Mouse (Mus musculus) stomach, postnatal 0 days (tissue): ENCODE measurements around the gene Cpvl.

Experiments
- CTCF ChIP-seq: IDR thresholded peaks from 2 replicates; pipeline ENCODE4 v1.5.1; 2016; ENCODE audit warnings: antibody characterized with exemption, low read depth, mild to moderate bottlenecking, moderate library complexity
- EP300 ChIP-seq: optimal IDR thresholded peaks from 2 replicates; pipeline ENCODE3; 2016; ENCODE audit warnings: antibody characterized with exemption

GRCm38 (mm10) chr6:53987235-53987634 lies 8.8 kb upstream of the Cpvl start:
- TF ChIP-seq CTCF (no peak), EP300 (no peak)
